Mouse (Mus musculus) liver, adult 2 months (tissue): Measurements from ENCODE around the gene Lrrc23.

ENCODE experiments used
- CTCF ChIP-seq: fragments of 200-500 bp; IDR thresholded peaks from 2 replicates; pipeline ENCODE4 v1.5.1; 2011; ENCODE audit warnings: low read depth, low read length, control low read depth
- POLR2A ChIP-seq: fragments of 200-500 bp; IDR thresholded peaks from 2 replicates; pipeline ENCODE4 v1.6.1; 2011; ENCODE audit warnings: low read length, control low read depth; ENCODE audit not compliant: insufficient read depth; ENCODE audit errors: extremely low read depth

GRCm38 (mm10) chr6:124739231-124739796 is 40.2 kb downstream of the Lrrc23 start:
- no peak for TF ChIP-seq CTCF
- no peak for TF ChIP-seq POLR2A
